Mouse (Mus musculus) midbrain, embryonic 14.5 days (tissue): ENCODE results near the gene Bmi1. TPM values are rescaled to one million over a fixed set of nuclear protein-coding genes. Genes with fewer than 3 reads are reported as not detected.

Experiments used
- ATAC-seq: fragments of 200-750 bp; cut with Nextera tagmentation; 2 replicates; pipeline ENCODE4 v1.8.0; 2017; ENCODE audit warnings: moderate number of reproducible peaks, moderate library complexity; ENCODE audit not compliant: low FRiP score, low TSS enrichment
- DNase-seq: peaks from one replicate; pipeline ENCODE4 v3.0.0-alpha.2; 2015
- H3K27ac ChIP-seq: fragments of 300-500 bp; sonication (generic); replicated peaks from 2 replicates; pipeline ENCODE4 v1.5.1; 2014; ENCODE audit warnings: mild to moderate bottlenecking, low read depth, low read length, moderate library complexity
- H3K27me3 ChIP-seq: fragments of 300-500 bp; sonication (generic); 2 replicates; pipeline ENCODE4 v1.6.1; 2014; ENCODE audit warnings: low read length, control low read depth, mixed read lengths; ENCODE audit not compliant: control insufficient read depth, insufficient read depth
- H3K36me3 ChIP-seq: fragments of 300-500 bp; sonication (generic); 2 replicates; pipeline ENCODE4 v1.6.1; 2014; ENCODE audit warnings: low read length, control low read depth; ENCODE audit not compliant: control insufficient read depth, insufficient read depth
- H3K4me1 ChIP-seq: fragments of 300-500 bp; sonication (generic); 2 replicates; pipeline ENCODE4 v1.6.1; 2014; ENCODE audit warnings: mild to moderate bottlenecking, antibody characterized with exemption, low read length, control low read depth; ENCODE audit not compliant: control insufficient read depth, insufficient read depth
- H3K4me2 ChIP-seq: fragments of 300-500 bp; sonication (generic); 2 replicates; pipeline ENCODE4 v1.6.1; 2014; ENCODE audit warnings: mild to moderate bottlenecking, low read length, moderate library complexity
- H3K4me3 ChIP-seq: fragments of 300-500 bp; sonication (generic); replicated peaks from 2 replicates; pipeline ENCODE4 v1.5.1; 2014; ENCODE audit warnings: low read depth, low read length
- H3K9ac ChIP-seq: fragments of 300-500 bp; sonication (generic); replicated peaks from 2 replicates; pipeline ENCODE4 v1.6.1; 2014; ENCODE audit warnings: mild to moderate bottlenecking, low read length, moderate library complexity
- H3K9me3 ChIP-seq: fragments of 300-500 bp; sonication (generic); 2 replicates; pipeline ENCODE4 v1.6.1; 2016; ENCODE audit warnings: low read length, control low read depth, mixed read lengths; ENCODE audit not compliant: control insufficient read depth
- WGBS: fragments of 180-500 bp; shearing (Covaris S2); extraction: QIAGEN DNeasy Blood & Tissue Kit; methylation state at CpG from one replicate; pipeline ENCODE4 v1.1.7; 2014; 5-methylcytosine and 5-hydroxymethylcytosine counted together
- polyA plus RNA-seq: library from polyadenylated mRNA; unstranded; fragments of >200 nt; fragmentation: Nextera tagmentation; extraction: Ambion mirVana; gene quantifications from 2 replicates; pipeline ENCODE4 v1.2.1, GENCODE M21; 2014

Bmi1 gene
- polyA plus RNA-seq, 1 experiment from 2014 or later, result 43.6 TPM

DNA sequence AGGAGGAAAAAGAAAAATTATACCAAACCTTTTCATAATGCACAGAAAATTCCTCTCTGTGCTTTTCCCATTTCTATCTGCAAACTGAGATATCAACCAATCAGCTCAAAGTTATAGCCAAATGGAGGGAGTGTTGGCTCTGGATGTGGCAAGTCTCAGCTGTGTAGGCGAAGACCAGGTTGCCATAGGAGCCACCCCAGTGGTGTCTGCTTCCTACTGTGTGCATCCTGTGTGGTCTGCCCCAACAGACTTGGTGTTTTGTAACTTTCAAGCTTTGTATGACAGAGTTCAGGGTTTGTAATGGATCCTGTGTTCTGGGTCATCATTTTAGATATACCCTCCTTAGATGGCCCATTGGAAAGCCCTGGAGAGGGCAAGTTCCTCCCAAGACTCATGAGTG lies 47.6 kb downstream of the Bmi1 start:
- no peak overlapping the region for H3K27ac ChIP-seq
- no peak overlapping the region for H3K4me2 ChIP-seq
- H3K4me1 ChIP-seq, result no peaks in the 10 kb centered on the region
- no peak overlapping the region for H3K4me3 ChIP-seq
- WGBS, result 74% methylated on average over 1 of the region's 1 CpGs
- H3K9me3 ChIP-seq, result no peaks in the 10 kb centered on the region
- ATAC-seq, result no peak
- H3K36me3 ChIP-seq, result no peaks in the 10 kb centered on the region
- no peaks in the 10 kb centered on the region for H3K27me3 ChIP-seq
- no peak for DNase-seq
- no peak overlapping the region for H3K9ac ChIP-seq

DNA sequence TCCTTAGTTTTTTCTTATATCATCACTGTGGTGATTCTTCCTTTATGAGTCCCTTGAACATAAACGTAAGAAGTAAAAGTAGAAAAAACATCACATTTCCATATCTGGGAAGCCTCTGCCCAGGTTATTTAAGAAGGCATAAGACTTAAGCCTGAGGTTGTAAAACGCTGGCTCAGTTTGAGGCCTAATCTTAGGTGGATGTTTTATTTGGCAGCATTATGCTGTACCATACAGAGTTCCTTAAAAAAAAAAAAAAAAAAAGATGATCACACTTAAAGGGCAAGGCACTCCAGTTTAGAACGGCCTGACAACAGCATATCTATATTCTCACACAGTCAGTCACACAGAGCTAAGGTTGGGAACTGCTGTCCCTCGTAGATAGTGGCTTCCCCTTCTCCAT lies 49.1 kb downstream of the Bmi1 start:
- Histone ChIP-seq H3K9me3 (no peaks in the 10 kb centered on the region), H3K4me3 (no peak overlapping the region), H3K27me3 (no peaks in the 10 kb centered on the region), H3K4me1 (no peaks in the 10 kb centered on the region), H3K36me3 (no peaks in the 10 kb centered on the region), H3K4me2 (no peak overlapping the region), H3K9ac (no peak overlapping the region), H3K27ac (no peak overlapping the region)
- WGBS, result 85% methylated on average over 4 of the region's 4 CpGs
- DNase-seq (no peak), ATAC-seq (no peak)

DNA sequence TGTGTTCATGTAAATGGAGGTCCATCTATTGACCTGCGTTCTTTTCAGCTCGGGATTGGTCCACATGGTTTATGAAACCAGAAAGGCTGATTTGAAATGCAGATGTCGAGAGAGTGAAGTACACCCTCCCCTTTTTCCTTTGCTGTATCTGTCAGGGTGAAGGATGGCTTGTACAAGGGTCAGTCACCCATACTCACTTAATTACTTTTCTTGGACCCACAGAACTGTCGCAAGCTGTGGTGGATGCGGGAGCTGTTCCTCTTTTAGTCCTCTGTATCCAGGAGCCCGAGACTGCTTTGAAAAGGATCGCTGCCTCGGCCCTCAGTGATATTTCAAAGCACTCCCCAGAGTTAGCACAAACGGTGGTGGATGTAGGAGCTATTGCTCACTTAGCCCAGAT lies 54.9 kb downstream of the Bmi1 start:
- no peak overlapping the region for H3K9ac ChIP-seq
- H3K9me3 ChIP-seq, result no peaks in the 10 kb centered on the region
- 0 out of 2 replicates have a peak, but pooled peaks cover 10% of the 10 kb centered on the region for H3K4me1 ChIP-seq
- no peaks in the 10 kb centered on the region for H3K36me3 ChIP-seq
- no peaks in the 10 kb centered on the region for H3K27me3 ChIP-seq
- no peak overlapping the region for H3K4me3 ChIP-seq
- peak overlapping the region; percentile 27 for H3K4me2 ChIP-seq
- 17% methylated on average over 9 of the region's 9 CpGs for WGBS
- H3K27ac ChIP-seq, result no peak overlapping the region
- ATAC-seq (no peak), DNase-seq (peak; percentile 13)

DNA sequence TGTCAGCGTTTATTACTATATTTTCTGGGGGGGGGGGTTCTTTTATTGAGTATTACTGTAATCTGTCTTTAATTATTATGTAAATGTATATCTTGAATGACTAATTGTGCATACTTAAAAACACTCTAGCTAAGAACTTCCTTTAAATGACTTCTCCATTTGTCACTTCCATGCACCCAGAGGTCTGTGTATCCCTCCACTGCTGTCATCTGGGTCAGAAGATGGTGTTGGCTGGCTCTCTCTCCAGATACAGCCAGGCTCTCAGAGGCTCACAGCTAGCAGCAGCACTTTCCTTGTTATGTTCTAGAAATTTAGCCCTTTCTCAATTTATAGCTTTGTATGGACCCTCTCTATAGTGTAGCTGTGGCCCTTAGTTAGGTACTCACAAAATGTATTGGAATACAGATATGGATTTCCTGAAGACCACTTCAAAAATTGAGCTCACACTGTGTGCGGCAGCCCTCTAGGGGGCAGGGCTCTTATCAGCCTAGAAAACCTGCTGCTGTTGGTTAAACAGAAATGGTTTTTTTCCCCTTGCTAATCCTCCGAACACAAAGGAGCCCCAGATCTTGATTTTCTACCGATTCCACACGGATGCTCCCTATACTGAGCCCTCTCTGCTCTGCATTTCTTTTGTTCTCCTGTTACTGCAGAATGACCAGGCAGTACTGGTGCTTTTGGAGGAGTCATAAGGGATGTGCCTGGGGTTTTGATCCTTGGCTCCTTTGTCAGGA lies 57.7 kb downstream of the Bmi1 start:
- Histone ChIP-seq H3K4me1 (peaks cover 14% of the 10 kb centered on the region; the same call in 1 of the 2 replicates), H3K27me3 (no peaks in the 10 kb centered on the region), H3K4me2 (no peak overlapping the region), H3K9ac (no peak overlapping the region), H3K9me3 (no peaks in the 10 kb centered on the region), H3K36me3 (no peaks in the 10 kb centered on the region), H3K4me3 (no peak overlapping the region), H3K27ac (peak overlapping the region; percentile 52; the same call in 1 of the 2 replicates)
- WGBS, result 28% methylated on average over 5 of the region's 5 CpGs
- DNase-seq (peak; percentile 70), ATAC-seq (peak; percentile 11; the same call in 1 of the 2 replicates)

Other genes starting within 250 kb of the Bmi1 start
- gene Commd3, start 4.6 kb upstream of the Bmi1 start, polyA plus RNA-seq, result 202 and 219 TPM in 2 replicates
- 0.20 and 0.25 TPM in 2 replicates for gene Spag6, start 17.0 kb downstream of the Bmi1 start, polyA plus RNA-seq